Mouse (Mus musculus) forebrain, embryonic 11.5 days (tissue): ENCODE data around the gene Chrna5. TPM values are rescaled to one million over a fixed set of nuclear protein-coding genes. Genes with fewer than 3 reads are reported as not detected.
A peak's percentile ranks its signal among the peaks of the same experiment; 100 is the strongest.
"Not testable (repeated sequence)": the region's sequence is repeated elsewhere in the genome, so short reads cannot be mapped to it uniquely, and the experiment has no call there.

ENCODE experiments used
- ATAC-seq: fragments of 200-750 bp; cut with Nextera tagmentation; replicated peaks from 2 replicates; pipeline ENCODE4 v1.8.0; 2017; ENCODE audit warnings: moderate TSS enrichment; ENCODE audit not compliant: low FRiP score
- DNase-seq: peaks from one replicate; pipeline ENCODE4 v3.0.0-alpha.2; 2017; ENCODE audit warnings: low spot score
- H3K27ac ChIP-seq: fragments of 300-500 bp; sonication (generic); 2 replicates; pipeline ENCODE4 v1.5.1; 2014; ENCODE audit warnings: low read depth, low read length
- H3K27me3 ChIP-seq: fragments of 300-500 bp; sonication (generic); 2 replicates; pipeline ENCODE4 v1.6.1; 2014; ENCODE audit warnings: mild to moderate bottlenecking, low read length, mixed read lengths; ENCODE audit not compliant: control insufficient read depth, insufficient read depth
- H3K36me3 ChIP-seq: fragments of 300-500 bp; sonication (generic); 2 replicates; pipeline ENCODE4 v1.6.1; 2014; ENCODE audit warnings: mild to moderate bottlenecking, low read length, moderate library complexity, mixed read lengths; ENCODE audit not compliant: control insufficient read depth, insufficient read depth
- H3K4me1 ChIP-seq: fragments of 300-500 bp; sonication (generic); replicated peaks from 2 replicates; pipeline ENCODE4 v1.6.1; 2014; ENCODE audit warnings: low read length, mixed read lengths; ENCODE audit not compliant: control insufficient read depth, insufficient read depth
- H3K4me2 ChIP-seq: fragments of 300-500 bp; sonication (generic); 2 replicates; pipeline ENCODE4 v1.6.1; 2014; ENCODE audit warnings: low read depth, mild to moderate bottlenecking, low read length, moderate library complexity, mixed read lengths; ENCODE audit not compliant: severe bottlenecking
- H3K4me3 ChIP-seq: fragments of 300-500 bp; sonication (generic); 2 replicates; pipeline ENCODE4 v1.5.1; 2014; ENCODE audit warnings: low read depth, low read length
- H3K9ac ChIP-seq: fragments of 300-500 bp; sonication (generic); 2 replicates; pipeline ENCODE4 v1.6.1; 2014; ENCODE audit warnings: low read length
- H3K9me3 ChIP-seq: fragments of 300-500 bp; sonication (generic); 2 replicates; pipeline ENCODE4 v1.6.1; 2016; ENCODE audit warnings: low read length, mixed read lengths; ENCODE audit not compliant: control insufficient read depth
- WGBS: fragments of 180-500 bp; shearing (Covaris S2); extraction: QIAGEN DNeasy Blood & Tissue Kit; methylation state at CpG from one replicate; pipeline ENCODE4 v1.1.7; 2014; 5-methylcytosine and 5-hydroxymethylcytosine counted together
- polyA plus RNA-seq: library from polyadenylated mRNA; unstranded; fragments of >200 nt; fragmentation: Nextera tagmentation; extraction: Ambion mirVana; gene quantifications from 2 replicates; pipeline ENCODE4 v1.2.1, GENCODE M21; 2014

Chrna5 gene
- 0.43 and 0.96 TPM in 2 replicates for polyA plus RNA-seq

DNA sequence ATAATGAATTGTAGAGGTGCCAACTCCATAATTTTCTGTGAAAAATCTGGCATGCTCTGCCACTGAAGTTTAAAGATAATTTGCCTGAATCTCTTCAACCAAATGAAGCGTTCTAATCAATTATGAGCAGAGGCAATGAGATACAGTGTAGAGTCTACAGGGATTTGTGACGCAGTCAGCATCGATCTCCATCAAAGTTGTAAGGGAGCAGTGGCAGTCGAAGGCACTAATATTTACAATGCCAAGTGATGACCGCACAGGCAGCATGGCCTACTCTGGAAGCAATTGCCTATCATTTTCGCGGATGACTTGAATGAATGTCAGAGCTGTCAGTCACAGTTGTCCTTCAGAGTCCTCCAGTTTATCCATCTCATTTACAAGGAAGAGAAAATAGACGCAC, at the start of gene Chrna5:
TSS of gene Chrna5 (plus strand) at position 207 of the 400 bp plus-strand sequence.
- WGBS = 72% methylated on average over 8 of the region's 8 CpGs
- Histone ChIP-seq H3K4me1 (no peaks in the 10 kb centered on the region; the same call in 1 of the 2 replicates), H3K27ac (no peak within 1 kb of the TSS), H3K27me3 (peaks cover 19% of the 10 kb centered on the region; the same call in 1 of the 2 replicates), H3K4me2 (peak within 1 kb of the TSS; percentile 77), H3K9ac (peak within 1 kb of the TSS; percentile 30), H3K36me3 (no peaks in the 10 kb centered on the region), H3K9me3 (no peaks in the 10 kb centered on the region), H3K4me3 (peak within 1 kb of the TSS; percentile 50)
- no peak for ATAC-seq
- no peak for DNase-seq

DNA sequence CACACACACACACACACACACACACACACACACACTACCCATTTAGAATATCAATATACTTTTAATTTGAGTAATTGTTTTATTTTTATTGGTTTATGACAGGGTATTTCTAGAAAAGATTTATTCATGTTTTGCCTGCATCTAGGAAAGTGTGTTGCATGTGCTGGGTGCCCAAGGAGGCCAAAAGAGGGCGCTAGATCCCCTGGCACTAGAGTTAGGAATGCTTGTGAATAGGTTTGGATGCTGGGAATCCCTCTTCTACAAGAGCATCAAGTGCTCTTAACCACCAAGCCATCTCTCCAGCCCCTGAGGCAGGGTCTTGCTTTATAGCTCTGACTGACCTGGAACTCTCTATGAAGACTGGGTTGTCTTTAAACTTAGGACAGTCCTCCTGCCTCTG, 48.9 kb upstream of the Chrna5 start:
- DNase-seq (no peak), ATAC-seq (no peak)
- H3K27ac ChIP-seq = no peak overlapping the region
- H3K9ac ChIP-seq = no peak overlapping the region
- no peaks in the 10 kb centered on the region for H3K9me3 ChIP-seq
- H3K36me3 ChIP-seq = no peaks in the 10 kb centered on the region
- H3K4me3 ChIP-seq = no peak overlapping the region
- H3K4me2 ChIP-seq = no peak overlapping the region
- no peaks in the 10 kb centered on the region for H3K4me1 ChIP-seq
- H3K27me3 ChIP-seq = no peaks in the 10 kb centered on the region
- WGBS = 0% methylated on average over 1 of the region's 1 CpGs

DNA sequence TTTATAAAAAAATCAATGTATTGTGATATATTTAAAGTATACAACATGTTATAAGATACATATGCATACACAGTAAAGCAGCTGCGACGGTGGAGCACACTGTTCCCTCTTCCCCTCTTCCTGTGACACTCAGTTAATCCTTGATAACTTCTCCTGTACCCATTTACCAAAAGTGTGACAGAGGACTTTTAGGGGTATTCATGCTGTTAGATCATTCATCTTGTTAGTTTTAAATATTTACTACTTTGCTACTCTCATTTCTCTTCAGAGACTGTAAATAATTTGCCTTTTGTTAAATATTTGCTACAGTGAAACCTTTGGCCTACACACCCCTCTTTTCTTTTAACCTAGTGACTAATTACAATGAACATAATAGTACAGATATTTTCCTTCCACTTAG, 48.3 kb upstream of the Chrna5 start:
- Histone ChIP-seq H3K36me3 (no peaks in the 10 kb centered on the region), H3K9me3 (no peaks in the 10 kb centered on the region), H3K4me1 (no peaks in the 10 kb centered on the region), H3K4me3 (no peak overlapping the region), H3K27ac (no peak overlapping the region), H3K27me3 (no peaks in the 10 kb centered on the region), H3K4me2 (no peak overlapping the region), H3K9ac (no peak overlapping the region)
- no peak for DNase-seq
- ATAC-seq = no peak
- WGBS = 74% methylated on average over 2 of the region's 2 CpGs

DNA sequence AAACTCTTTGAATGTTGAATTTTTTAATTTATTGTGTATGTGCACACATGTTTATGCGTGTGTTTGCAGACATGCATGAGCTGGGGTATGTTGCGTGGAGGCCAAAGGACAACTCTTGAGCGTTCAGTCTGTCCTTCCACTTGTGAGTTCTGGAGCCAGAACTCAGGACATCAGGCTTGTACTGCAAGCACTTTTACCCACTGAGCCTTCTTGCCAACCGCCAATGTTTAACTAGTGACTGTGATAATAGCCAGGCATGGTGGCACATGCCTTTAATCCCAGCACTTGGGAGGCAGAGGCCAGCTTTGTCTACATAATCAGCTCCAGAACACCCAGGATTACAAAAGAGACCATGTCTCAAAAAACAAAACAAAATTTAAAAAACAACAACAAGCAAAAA, 38.6 kb upstream of the Chrna5 start:
- Histone ChIP-seq H3K4me3 (no peak overlapping the region), H3K9me3 (no peaks in the 10 kb centered on the region), H3K4me1 (no peaks in the 10 kb centered on the region), H3K9ac (no peak overlapping the region), H3K27me3 (no peaks in the 10 kb centered on the region), H3K36me3 (no peaks in the 10 kb centered on the region), H3K27ac (no peak overlapping the region), H3K4me2 (no peak overlapping the region)
- no peak for DNase-seq
- WGBS = 93% methylated on average over 4 of the region's 4 CpGs
- no peak for ATAC-seq

DNA sequence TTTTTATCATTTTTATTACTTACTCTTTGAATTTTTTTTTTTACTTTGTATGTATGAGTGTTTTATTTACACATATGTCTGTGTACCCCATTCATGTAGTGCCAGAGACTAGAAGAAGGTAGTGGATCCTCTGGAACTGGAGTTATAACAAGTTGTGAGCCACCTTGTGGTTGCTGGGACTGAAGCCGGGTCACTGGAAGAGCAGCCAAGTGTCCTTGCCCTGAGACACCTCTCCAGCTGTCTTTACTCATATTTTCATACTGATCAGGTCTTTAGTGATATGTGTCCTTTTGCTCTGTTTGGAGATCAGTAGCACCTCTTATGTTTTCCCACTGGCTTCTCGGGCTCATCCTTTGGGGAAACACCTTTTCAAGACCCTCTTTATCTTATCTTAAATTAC, 36.2 kb upstream of the Chrna5 start:
- 78% methylated on average over 2 of the region's 2 CpGs for WGBS
- Histone ChIP-seq H3K4me3 (no peak overlapping the region), H3K9me3 (no peaks in the 10 kb centered on the region), H3K4me2 (no peak overlapping the region), H3K27me3 (no peaks in the 10 kb centered on the region), H3K9ac (no peak overlapping the region), H3K4me1 (no peaks in the 10 kb centered on the region), H3K36me3 (no peaks in the 10 kb centered on the region), H3K27ac (no peak overlapping the region)
- ATAC-seq (no peak), DNase-seq (no peak)

DNA sequence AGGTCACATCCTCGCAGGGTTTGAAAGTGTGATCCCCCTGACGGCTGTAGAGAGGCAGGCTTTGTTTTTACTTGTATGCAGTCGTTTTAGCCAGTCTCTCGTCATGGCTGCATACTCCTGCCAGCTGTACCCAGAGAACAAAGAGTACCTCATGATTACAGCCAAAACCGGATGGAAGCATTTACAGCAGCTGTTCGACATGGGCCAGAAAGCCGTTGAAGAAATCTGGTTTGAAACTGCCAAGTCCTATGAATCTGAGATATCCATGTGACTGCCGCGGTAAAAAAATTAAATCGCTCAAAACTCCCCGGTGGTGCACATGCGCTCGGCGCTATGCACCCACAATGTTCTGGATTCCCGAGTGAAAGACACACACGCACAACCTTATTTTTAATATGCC, 34.4 kb upstream of the Chrna5 start:
- no peak for DNase-seq
- Histone ChIP-seq H3K36me3 (no peaks in the 10 kb centered on the region), H3K9ac (no peak overlapping the region), H3K4me2 (no peak overlapping the region), H3K27ac (no peak overlapping the region), H3K9me3 (no peaks in the 10 kb centered on the region), H3K4me3 (no peak overlapping the region), H3K4me1 (no peaks in the 10 kb centered on the region), H3K27me3 (no peaks in the 10 kb centered on the region)
- 79% methylated on average over 16 of the region's 16 CpGs for WGBS
- ATAC-seq = no peak

DNA sequence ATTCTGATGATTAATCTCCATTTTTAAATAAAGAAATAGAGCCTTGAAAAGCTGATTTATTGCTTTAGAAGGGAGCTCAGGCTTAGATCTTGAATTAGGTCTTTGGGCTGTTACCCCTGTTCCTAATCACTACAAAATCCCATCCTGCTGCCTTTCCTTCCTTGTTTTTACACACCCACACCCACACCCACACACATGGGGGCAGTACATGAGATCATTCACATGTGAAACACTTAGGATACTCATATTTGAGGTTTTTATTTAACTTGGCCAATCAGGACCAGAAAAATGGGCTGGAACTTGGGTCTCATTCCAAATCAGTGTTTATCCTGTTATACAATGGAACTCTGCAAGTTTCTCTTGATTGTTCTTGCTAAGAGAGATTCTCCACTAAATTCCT, 31.2 kb upstream of the Chrna5 start:
- no peaks in the 10 kb centered on the region for H3K27me3 ChIP-seq
- H3K9me3 ChIP-seq = no peaks in the 10 kb centered on the region
- no peak overlapping the region for H3K9ac ChIP-seq
- DNase-seq (no peak), ATAC-seq (no peak)
- no peak overlapping the region for H3K27ac ChIP-seq
- H3K4me3 ChIP-seq = no peak overlapping the region
- no peaks in the 10 kb centered on the region for H3K36me3 ChIP-seq
- no peak overlapping the region for H3K4me2 ChIP-seq
- peaks cover 2% of the 10 kb centered on the region; the same call in 1 of the 2 replicates for H3K4me1 ChIP-seq

DNA sequence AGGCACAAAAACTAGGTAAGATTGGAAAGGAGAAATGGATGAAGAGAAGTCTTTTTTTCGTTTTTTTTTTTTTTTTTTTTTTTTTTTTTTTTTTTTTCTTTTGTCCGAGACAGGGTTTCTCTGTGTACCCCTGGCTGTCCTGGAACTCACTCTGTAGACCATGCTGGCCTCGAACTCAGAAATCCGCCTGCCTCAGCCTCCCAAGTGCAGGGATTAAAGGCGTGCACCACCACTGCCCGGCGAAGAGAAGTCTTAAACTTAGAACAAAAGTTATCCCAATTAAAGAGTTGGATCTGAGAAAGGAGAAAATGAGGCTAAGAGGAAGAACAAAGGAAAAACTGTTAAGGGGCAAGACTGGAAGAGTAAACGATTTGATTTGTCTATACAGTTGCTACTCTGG, 30.5 kb upstream of the Chrna5 start:
- H3K9me3 ChIP-seq, H3K36me3 ChIP-seq, H3K4me1 ChIP-seq, H3K27me3 ChIP-seq, DNase-seq: not testable (repeated sequence)
- Histone ChIP-seq H3K27ac (peak overlapping the region; percentile 81; the same call in 1 of the 2 replicates), H3K9ac (peak overlapping the region; percentile 86), H3K4me3 (peak overlapping the region; percentile 92), H3K4me2 (peak overlapping the region; percentile 64)
- 51% methylated on average over 8 of the region's 8 CpGs for WGBS
- peak; percentile 60; the same call in 1 of the 2 replicates for ATAC-seq

DNA sequence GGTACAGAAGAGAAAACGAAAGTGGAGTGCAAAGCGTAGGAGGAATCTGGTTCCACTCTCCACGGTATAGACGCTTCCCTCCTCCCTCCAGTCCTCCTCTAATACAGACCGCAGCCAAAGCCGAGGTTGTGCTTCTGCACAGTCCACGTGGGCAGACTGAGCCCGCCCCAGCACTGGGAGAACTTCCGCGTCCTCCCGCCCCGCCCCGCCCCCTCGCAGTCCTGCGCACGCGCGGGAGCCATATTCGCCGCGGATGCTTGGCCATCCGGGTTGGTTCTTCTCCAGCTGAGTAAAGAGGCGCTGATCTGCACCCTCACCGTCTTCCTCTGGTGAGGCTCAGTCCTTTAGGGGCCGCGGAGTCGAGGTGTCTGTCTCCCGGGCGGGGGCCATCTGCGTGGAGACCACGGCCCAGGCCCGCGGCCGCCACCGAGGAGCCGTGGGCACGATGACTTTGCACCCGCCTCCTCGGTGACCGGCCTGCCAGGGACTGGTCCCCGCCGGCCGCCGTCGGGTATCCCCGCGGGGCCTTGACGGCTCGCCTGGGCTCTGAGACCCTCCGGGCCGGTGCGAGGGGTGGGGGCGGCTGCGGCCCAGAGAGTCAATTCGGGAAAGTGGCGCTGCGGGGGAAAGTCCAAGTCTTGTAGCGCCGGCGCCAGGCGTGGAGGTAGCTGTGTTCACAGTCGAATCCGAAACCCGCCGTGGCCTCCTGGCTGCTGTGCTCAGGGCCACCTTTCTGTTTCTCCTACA, 29.9 kb upstream of the Chrna5 start, which contains the start of the genes Psma4 and AY074887:
TSS of gene Psma4 (plus strand) at position 216 of the 747 bp plus-strand sequence.
TSS of gene AY074887 (minus strand) at position 424 of the 747 bp plus-strand sequence.
- Histone ChIP-seq H3K36me3 (peaks cover 4% of the 10 kb centered on the region), H3K4me3 (peak within 1 kb of the TSS; percentile 92), H3K9ac (peak within 1 kb of the TSS; percentile 86), H3K4me2 (peak within 1 kb of the TSS; percentile 64), H3K27ac (peak within 1 kb of the TSS; percentile 81), H3K27me3 (no peaks in the 10 kb centered on the region), H3K9me3 (no peaks in the 10 kb centered on the region), H3K4me1 (peaks cover 2% of the 10 kb centered on the region; the same call in 1 of the 2 replicates)
- under 1% methylated on average over 61 of the region's 65 CpGs for WGBS
- peak; percentile 99 for ATAC-seq
- peak; percentile 98 for DNase-seq
